Mouse (Mus musculus): ENCODE measurements around the gene Pde8a. TPM values are rescaled to one million over a fixed set of nuclear protein-coding genes. Genes with fewer than 3 reads are reported as not detected.

The Pde8a gene
- polyA plus RNA-seq, 1 experiment from 2014 or later, result 3.9 TPM

DNA sequence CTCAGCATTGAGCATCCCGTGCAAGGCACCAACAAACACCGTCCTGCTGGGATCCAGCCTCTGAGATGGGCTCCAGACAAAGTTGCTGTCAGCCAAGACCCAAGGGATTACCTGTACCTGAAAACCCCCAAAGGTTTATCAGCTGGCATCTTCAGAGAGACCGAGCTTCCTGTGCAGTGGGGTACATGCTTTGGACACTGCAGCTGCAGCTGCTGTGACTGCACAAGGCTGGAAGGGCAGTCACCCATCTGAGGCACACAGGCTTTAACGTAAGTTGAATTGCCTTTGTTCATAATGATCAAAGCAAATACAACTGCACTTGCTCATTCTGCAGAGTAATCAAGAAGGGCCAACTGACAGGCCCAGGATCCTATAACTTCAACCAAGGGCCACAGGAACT lies 138.4 kb downstream of the Pde8a start:
- H3K27ac ChIP-seq, result no peak overlapping the region
- H3K36me3 ChIP-seq, result no peaks in the 10 kb centered on the region
- no peak for ATAC-seq (replicated peaks; ENCODE audit: insufficient number of reproducible peaks, insufficient read depth, low FRiP score, low read depth)

DNA sequence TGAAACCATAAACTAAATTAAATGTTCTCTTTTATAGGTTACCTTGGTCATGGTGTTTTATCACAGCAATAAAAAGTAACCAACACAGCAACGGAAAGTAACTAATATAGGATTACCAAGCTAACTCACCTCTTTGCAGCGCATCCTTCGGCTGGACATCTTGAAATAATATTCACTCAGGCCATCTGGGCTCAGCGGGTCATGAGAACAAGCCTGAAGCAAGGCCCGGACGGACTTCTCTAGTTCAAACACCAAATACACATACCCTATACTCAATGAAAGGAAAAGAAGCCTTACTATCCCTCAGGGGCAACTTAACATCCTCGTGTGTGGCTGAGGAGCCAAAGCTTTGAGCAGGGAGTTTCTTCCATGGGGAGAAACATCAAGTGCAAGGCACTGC lies 142.3 kb downstream of the Pde8a start:
- H3K4me3 ChIP-seq, result no peak overlapping the region
- WGBS, result 79% methylated on average over 7 of the region's 7 CpGs
- no peak overlapping the region for H3K4me2 ChIP-seq
- H3K4me1 ChIP-seq (replicated peaks), result no peaks in the 10 kb centered on the region
- no peak overlapping the region for H3K27ac ChIP-seq
- H3K27me3 ChIP-seq, result peaks cover 3% of the 10 kb centered on the region; the same call in 1 of the 2 replicates
- ATAC-seq (replicated peaks; ENCODE audit: insufficient number of reproducible peaks, insufficient read depth, low FRiP score, low read depth), result no peak
- H3K9ac ChIP-seq, result no peak overlapping the region
- no peaks in the 10 kb centered on the region for H3K36me3 ChIP-seq
- H3K9me3 ChIP-seq (replicated peaks), result no peaks in the 10 kb centered on the region

More for the DNA sequence above, 138.4 kb downstream of the Pde8a start:
- no peak overlapping the region for H3K4me2 ChIP-seq
- WGBS, result 80% methylated on average over 4 of the region's 4 CpGs
- H3K9me3 ChIP-seq (replicated peaks), result no peaks in the 10 kb centered on the region
- H3K9ac ChIP-seq, result no peak overlapping the region
- no peaks in the 10 kb centered on the region for H3K27me3 ChIP-seq
- no peaks in the 10 kb centered on the region for H3K4me1 ChIP-seq (replicated peaks)
- no peak overlapping the region for H3K4me3 ChIP-seq

DNA sequence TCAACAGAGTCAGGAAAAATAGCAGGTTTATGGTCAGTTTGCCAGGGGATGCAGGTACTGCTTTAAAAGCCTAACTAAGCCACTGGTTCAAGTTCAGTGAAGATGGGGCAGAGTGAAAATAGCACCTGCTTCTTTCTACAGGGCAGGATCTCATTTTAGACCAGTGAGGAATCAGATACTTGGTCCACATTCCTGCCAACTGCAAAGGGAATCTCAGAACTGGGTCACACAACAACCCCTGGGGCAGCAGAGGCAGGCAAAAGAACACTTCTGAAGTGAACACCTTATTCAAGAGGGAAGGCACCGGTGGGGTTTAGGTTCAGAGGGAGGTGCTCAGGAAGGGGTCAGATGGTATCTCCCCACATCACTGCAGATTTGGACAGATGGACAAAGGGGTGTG lies 143.0 kb downstream of the Pde8a start:
- Histone ChIP-seq H3K27me3 (peaks cover 3% of the 10 kb centered on the region; the same call in 1 of the 2 replicates), H3K4me3 (no peak overlapping the region), H3K36me3 (no peaks in the 10 kb centered on the region), H3K9me3 (replicated peaks) (no peaks in the 10 kb centered on the region), H3K4me1 (replicated peaks) (no peaks in the 10 kb centered on the region), H3K9ac (no peak overlapping the region), H3K27ac (no peak overlapping the region), H3K4me2 (no peak overlapping the region)
- WGBS, result 77% methylated on average over 1 of the region's 1 CpGs
- no peak for ATAC-seq (replicated peaks; ENCODE audit: insufficient number of reproducible peaks, insufficient read depth, low FRiP score, low read depth)

DNA sequence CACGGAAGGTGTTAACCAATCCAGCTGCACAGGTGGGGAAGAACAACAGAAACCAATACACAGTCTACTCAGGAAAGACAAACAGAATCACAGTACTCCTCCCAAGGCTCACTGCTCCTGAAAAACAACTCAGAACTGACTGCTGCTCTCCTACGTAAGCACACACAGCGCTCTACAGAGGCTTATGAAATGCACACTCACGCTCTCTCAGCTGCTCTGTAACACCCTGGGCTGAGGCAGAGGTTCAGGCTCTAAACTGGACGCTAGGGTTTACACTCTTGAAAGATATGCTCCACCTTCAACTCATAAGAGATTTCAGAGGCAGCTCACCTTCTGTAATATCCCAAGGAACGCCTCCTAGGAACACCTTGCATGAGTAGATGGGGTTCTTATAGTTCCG lies 143.6 kb downstream of the Pde8a start:
- Histone ChIP-seq H3K9ac (no peak overlapping the region), H3K4me2 (no peak overlapping the region), H3K27ac (no peak overlapping the region), H3K4me1 (replicated peaks) (no peaks in the 10 kb centered on the region), H3K27me3 (peaks cover 3% of the 10 kb centered on the region; the same call in 1 of the 2 replicates), H3K9me3 (replicated peaks) (no peaks in the 10 kb centered on the region), H3K4me3 (no peak overlapping the region), H3K36me3 (no peaks in the 10 kb centered on the region)
- no peak for ATAC-seq (replicated peaks; ENCODE audit: insufficient number of reproducible peaks, insufficient read depth, low FRiP score, low read depth)
- WGBS, result 71% methylated on average over 7 of the region's 7 CpGs

DNA sequence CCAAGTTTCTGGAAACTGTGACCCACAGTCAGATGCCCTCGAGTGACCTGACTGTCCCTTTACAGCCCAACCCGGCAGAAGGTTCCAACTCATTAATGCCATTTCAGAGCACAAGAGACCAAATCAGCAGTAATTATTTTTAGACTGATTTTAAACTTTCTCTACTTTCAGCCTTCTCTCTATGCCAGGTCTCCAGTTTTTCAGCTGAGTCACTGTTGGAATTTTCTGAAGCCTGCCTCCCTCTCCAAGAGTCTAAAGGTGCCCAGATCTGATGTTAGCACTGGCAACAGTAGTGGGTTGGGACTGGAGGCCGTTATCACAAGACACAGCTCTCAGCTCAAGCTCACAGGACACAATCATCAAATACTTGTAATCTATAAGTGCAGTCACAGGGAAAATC lies 154.6 kb downstream of the Pde8a start:
- H3K4me3 ChIP-seq, result no peak overlapping the region
- no peak for ATAC-seq (replicated peaks; ENCODE audit: insufficient number of reproducible peaks, insufficient read depth, low FRiP score, low read depth)
- no peaks in the 10 kb centered on the region for H3K9me3 ChIP-seq (replicated peaks)
- no peak overlapping the region for H3K27ac ChIP-seq
- 56% methylated on average over 3 of the region's 3 CpGs for WGBS
- H3K4me2 ChIP-seq, result no peak overlapping the region
- peaks cover 3% of the 10 kb centered on the region; the same call in 1 of the 2 replicates for H3K27me3 ChIP-seq
- H3K36me3 ChIP-seq, result no peaks in the 10 kb centered on the region
- no peak overlapping the region for H3K9ac ChIP-seq
- peaks cover 7% of the 10 kb centered on the region; the same call in 1 of the 2 replicates for H3K4me1 ChIP-seq (replicated peaks)

DNA sequence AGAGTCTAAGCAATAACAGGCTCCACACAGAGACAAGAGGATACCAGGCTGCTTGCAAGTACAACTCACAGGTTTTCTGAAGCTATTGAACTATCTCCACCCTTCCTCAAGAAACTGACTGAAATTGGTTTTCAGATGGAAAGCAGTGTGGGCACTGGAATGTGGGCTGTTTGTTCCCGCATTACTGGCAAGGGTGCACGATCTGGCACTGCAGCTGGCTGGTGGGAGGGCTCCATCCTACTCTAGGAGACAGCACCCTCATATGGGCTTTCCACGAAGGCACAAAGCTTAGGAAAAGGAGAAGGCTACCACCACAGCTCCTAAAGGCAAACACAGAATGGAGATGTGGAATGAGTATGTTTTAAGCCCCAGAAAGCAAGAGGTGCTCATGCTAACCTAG lies 156.3 kb downstream of the Pde8a start:
- 57% methylated on average over 3 of the region's 3 CpGs for WGBS
- peaks cover 7% of the 10 kb centered on the region; the same call in 1 of the 2 replicates for H3K27me3 ChIP-seq
- no peaks in the 10 kb centered on the region for H3K9me3 ChIP-seq (replicated peaks)
- ATAC-seq (replicated peaks; ENCODE audit: insufficient number of reproducible peaks, insufficient read depth, low FRiP score, low read depth), result no peak
- peaks cover 7% of the 10 kb centered on the region; the same call in 1 of the 2 replicates for H3K4me1 ChIP-seq (replicated peaks)
- H3K4me2 ChIP-seq, result no peak overlapping the region
- no peak overlapping the region for H3K9ac ChIP-seq
- no peak overlapping the region for H3K4me3 ChIP-seq
- H3K27ac ChIP-seq, result no peak overlapping the region
- H3K36me3 ChIP-seq, result no peaks in the 10 kb centered on the region

DNA sequence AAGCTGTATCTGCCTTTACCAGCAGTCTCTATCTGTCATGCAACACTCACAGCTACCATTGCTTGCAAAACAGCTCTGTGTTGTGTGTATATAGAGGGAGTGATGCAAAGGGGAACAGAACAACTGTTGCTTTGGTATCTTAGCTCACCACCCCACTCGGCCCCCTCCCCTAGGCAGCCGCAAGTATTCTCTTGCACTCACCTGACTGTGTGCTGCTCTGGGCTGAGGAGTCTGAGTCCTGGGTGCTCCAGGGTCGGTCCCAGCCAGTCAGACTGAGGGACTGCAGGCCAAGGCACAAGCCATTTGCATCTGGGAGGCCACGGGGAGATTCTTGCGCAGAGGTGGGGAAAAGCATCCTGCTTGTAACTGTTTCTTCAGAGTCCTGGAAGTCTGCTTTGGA lies 158.4 kb downstream of the Pde8a start:
- H3K4me1 ChIP-seq (replicated peaks), result peaks cover 7% of the 10 kb centered on the region; the same call in 1 of the 2 replicates
- H3K4me3 ChIP-seq, result no peak overlapping the region
- WGBS, result 36% methylated on average over 5 of the region's 5 CpGs
- no peaks in the 10 kb centered on the region for H3K9me3 ChIP-seq (replicated peaks)
- no peak for ATAC-seq (replicated peaks; ENCODE audit: insufficient number of reproducible peaks, insufficient read depth, low FRiP score, low read depth)
- H3K4me2 ChIP-seq, result no peak overlapping the region; the same call in 1 of the 2 replicates
- no peak overlapping the region for H3K9ac ChIP-seq
- H3K27ac ChIP-seq, result no peak overlapping the region
- 0 out of 2 replicates have a peak, but pooled peaks cover 7% of the 10 kb centered on the region for H3K27me3 ChIP-seq
- no peaks in the 10 kb centered on the region for H3K36me3 ChIP-seq

DNA sequence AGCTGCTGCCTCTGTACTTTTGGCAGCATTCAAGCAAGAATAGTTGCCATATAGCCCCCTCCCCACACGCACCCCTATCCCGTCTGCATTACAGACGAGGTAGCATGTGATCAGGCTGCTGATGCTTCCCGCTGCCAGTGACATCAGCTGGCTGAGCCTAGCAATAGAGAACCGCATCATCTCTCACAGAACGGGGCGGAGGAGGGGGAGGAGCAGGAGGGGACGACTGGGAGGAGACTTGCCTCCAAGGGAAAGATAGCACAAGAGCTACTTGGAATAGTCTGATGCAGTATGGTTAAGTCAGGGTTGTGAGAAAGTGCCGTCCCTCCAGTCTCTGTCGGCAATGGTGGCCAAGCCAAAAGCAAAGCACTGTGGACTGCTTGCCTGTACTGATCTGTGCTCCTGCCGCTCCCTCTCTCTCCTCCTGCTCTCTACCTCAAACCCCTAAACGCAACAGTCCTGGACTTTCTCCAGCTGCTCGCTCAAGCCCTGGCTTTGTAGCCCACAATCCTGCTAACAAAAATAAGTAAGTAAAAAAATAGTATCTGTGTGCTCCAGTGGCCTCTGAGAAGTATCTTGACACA lies 159.0 kb downstream of the Pde8a start:
- peak overlapping the region; percentile 16; the same call in 1 of the 2 replicates for H3K4me3 ChIP-seq
- no peak overlapping the region for H3K27ac ChIP-seq
- H3K36me3 ChIP-seq, result no peaks in the 10 kb centered on the region
- H3K4me1 ChIP-seq (replicated peaks), result peaks cover 7% of the 10 kb centered on the region; the same call in 1 of the 2 replicates
- H3K9ac ChIP-seq, result no peak overlapping the region
- peak; percentile 53; the same call in 1 of the 2 replicates for ATAC-seq (replicated peaks; ENCODE audit: insufficient number of reproducible peaks, insufficient read depth, low FRiP score, low read depth)
- no peaks in the 10 kb centered on the region for H3K9me3 ChIP-seq (replicated peaks)
- 6% methylated on average over 13 of the region's 13 CpGs for WGBS
- H3K4me2 ChIP-seq, result peak overlapping the region; percentile 47
- H3K27me3 ChIP-seq, result 0 out of 2 replicates have a peak, but pooled peaks cover 7% of the 10 kb centered on the region

DNA sequence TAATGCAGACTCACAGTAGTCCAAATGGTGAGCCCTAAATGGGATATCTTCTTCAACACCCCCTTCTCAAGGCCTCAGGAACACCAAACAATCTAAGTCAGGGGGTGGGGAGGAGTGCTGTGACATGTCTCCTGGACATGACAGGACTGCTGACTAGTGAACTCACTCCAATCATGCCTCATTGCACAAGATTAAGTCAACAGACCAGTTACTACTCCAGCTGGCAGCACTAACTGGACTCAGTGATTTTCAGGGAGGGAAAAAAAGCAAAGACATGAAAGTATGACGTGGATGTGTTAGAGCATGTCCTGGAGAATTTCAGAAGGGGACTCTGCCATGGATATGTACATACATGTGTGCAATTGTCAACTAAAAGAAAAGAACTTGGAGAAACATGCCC lies 166.0 kb downstream of the Pde8a start:
- H3K36me3 ChIP-seq, result no peaks in the 10 kb centered on the region
- no peak overlapping the region for H3K9ac ChIP-seq
- no peak for ATAC-seq (replicated peaks; ENCODE audit: insufficient number of reproducible peaks, insufficient read depth, low FRiP score, low read depth)
- no peak overlapping the region for H3K27ac ChIP-seq
- no peaks in the 10 kb centered on the region for H3K4me1 ChIP-seq (replicated peaks)
- H3K27me3 ChIP-seq, result no peaks in the 10 kb centered on the region
- WGBS, result 62% methylated on average over 1 of the region's 1 CpGs
- H3K9me3 ChIP-seq (replicated peaks), result no peaks in the 10 kb centered on the region
- no peak overlapping the region for H3K4me3 ChIP-seq
- H3K4me2 ChIP-seq, result no peak overlapping the region

Other genes with a start within 250 kb of the Pde8a start
- gene Zfp592, start 219.9 kb upstream of the Pde8a start, polyA plus RNA-seq (2015; fragmentation: Nextera tagmentation; extraction: Ambion mirVana), result 8.5 and 9.4 TPM in 2 replicates
- 17.9 and 18.2 TPM in 2 replicates for gene Alpk3, start 156.0 kb upstream of the Pde8a start, polyA plus RNA-seq (2015; fragmentation: Nextera tagmentation; extraction: Ambion mirVana)
- gene Slc28a1, start 98.8 kb upstream of the Pde8a start, polyA plus RNA-seq (2015; fragmentation: Nextera tagmentation; extraction: Ambion mirVana), result 0.09 and 0.14 TPM in 2 replicates
- 766 and 842 TPM in 2 replicates for gene Rps17, start 131.7 kb downstream of the Pde8a start, polyA plus RNA-seq (2015; fragmentation: Nextera tagmentation; extraction: Ambion mirVana)
- gene Cpeb1, start 241.9 kb downstream of the Pde8a start, polyA plus RNA-seq (2015; fragmentation: Nextera tagmentation; extraction: Ambion mirVana), result 1.9 and 3.7 TPM in 2 replicates

Measured in heart, embryonic 15.5 days (tissue).